Mouse (Mus musculus) retina, adult 2 months (tissue): Measurements from ENCODE around the gene Olfr748.
"Not testable (repeated sequence)": the region's sequence is repeated elsewhere in the genome, so short reads cannot be mapped to it uniquely, and the experiment has no call there.

ENCODE experiments used
- DNase-seq: peaks from one replicate; pipeline ENCODE4 v3.0.0-alpha.2; 2012; ENCODE audit warnings: low read depth, low spot score

The Olfr748 gene

GRCm38 (mm10) chr14:50707073-50707472 is at the start of gene Olfr748:
Gene Olfr748, plus strand, starts transcription at chr14:50707373.
- no peak for DNase-seq

GRCm38 (mm10) chr14:50693106-50693505 is 14.1 kb upstream of the Olfr748 start, which contains the start of gene Olfr747:
Gene Olfr747, minus strand, starts transcription at chr14:50693206.
- no peak for DNase-seq

- not testable (repeated sequence) for DNase-seq
These were observed 12.7 kb downstream of the Olfr748 start for GRCm38 (mm10) chr14:50719875-50720274.

- not testable (repeated sequence) for DNase-seq
These were observed 15.2 kb downstream of the Olfr748 start for GRCm38 (mm10) chr14:50722371-50722770.

DNA sequence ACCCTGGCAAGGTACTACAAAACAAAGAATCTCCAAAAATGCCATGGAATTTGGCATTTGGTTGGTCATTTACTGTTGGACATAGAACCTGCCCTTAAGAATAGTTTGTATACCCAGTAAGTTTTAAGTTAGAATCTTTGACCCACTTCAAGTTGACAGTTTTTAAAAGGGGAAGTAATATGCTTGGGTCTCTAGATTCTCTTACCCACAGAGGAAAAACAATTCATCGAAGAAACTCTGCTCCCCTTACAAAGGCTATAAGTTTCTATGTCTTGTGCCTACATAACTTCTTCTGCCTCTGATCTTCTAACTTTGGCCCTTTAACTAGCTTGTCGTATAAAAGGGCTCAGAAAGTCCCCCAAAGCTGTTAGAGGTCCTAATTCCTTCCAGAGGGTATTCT is 33.2 kb downstream of the Olfr748 start:
- no peak for DNase-seq

DNA sequence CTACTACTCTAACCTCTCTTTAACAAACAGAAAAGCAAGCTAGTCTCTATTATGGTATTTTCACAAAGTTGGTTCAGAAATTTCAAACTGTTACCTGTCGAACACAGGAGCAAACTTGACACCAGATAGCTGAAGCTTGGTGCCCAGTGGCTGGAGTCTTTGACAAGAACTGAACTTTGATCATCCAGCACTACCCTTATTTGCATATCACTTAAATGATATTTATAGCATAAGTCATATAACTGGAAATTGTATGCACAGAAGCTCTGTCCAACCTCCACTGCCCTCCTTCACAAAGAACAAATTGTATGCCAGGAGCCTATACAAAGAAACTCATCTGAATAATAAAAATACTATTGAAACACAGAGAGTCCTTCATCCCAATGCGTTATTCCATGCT is 34.4 kb downstream of the Olfr748 start:
- no peak for DNase-seq

GRCm38 (mm10) chr14:50744994-50745393 is 37.8 kb downstream of the Olfr748 start, which contains the start of gene Olfr749:
Gene Olfr749, minus strand, starts transcription at chr14:50745094.
- no peak for DNase-seq

GRCm38 (mm10) chr14:50758416-50759085 is 51.4 kb downstream of the Olfr748 start:
- DNase-seq, result no peak
